Mouse (Mus musculus): ENCODE data around the gene Plekha7.

DNA sequence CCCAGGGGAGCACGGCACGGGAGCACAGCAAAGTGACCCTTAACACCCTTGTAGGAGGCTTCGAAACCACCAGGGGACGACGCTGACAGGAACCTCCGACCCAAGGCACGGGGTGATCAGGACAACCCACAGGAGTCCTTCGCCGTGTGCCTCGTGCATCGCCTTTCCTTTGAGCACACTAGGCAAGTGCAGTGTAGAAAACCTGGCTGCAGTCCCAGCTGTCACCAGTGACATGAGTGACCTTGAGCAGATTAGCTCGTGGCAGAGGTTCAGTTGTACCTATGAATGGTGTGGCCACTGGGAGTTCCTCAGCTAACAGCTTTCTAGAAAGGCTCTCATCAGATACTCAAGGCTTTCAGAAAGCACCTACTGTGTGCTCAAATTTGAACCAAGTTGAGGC is 22.0 kb downstream of the Plekha7 start:
- no peak for TF ChIP-seq POLR2A (IDR thresholded peaks at IDR 0.05; ENCODE audit: borderline replicate concordance, extremely low read depth, low read depth, low read length)
- no peak for TF ChIP-seq CTCF (IDR thresholded peaks at IDR 0.05; ENCODE audit: insufficient read depth, low read length)

All from lung, adult 2 months (tissue).